Mouse (Mus musculus): Measurements from ENCODE around the gene Tmem88b. TPM values are rescaled to one million over a fixed set of nuclear protein-coding genes. Genes with fewer than 3 reads are reported as not detected.
A peak's percentile ranks its signal among the peaks of the same experiment; 100 is the strongest.
"Not testable (repeated sequence)": the region's sequence is repeated elsewhere in the genome, so short reads cannot be mapped to it uniquely, and the experiment has no call there.

The Tmem88b gene
- polyA plus RNA-seq, 1 experiment from 2014 or later, result 0.25 TPM

GRCm38 (mm10) chr4:155740681-155741080 lies 45.0 kb downstream of the Tmem88b start:
- not testable (repeated sequence) for DNase-seq (ENCODE audit: low spot score); H3K4me3 ChIP-seq (ENCODE audit: low read depth, low read length); H3K4me2 ChIP-seq; H3K27me3 ChIP-seq (replicated peaks; ENCODE audit: control insufficient read depth, insufficient read depth, low read length); H3K27ac ChIP-seq (ENCODE audit: low read depth, low read length); H3K4me1 ChIP-seq (replicated peaks; ENCODE audit: control insufficient read depth, insufficient read depth, low read length); H3K9me3 ChIP-seq (ENCODE audit: control insufficient read depth, low read length); H3K9ac ChIP-seq (ENCODE audit: low read depth, low read length); ATAC-seq (replicated peaks; ENCODE audit: low FRiP score)
- 90% methylated on average over 10 of the region's 10 CpGs for WGBS
- H3K36me3 ChIP-seq (ENCODE audit: control insufficient read depth, insufficient read depth, low read length), result peaks cover 33% of the 10 kb centered on the region

- Histone ChIP-seq H3K27me3 (replicated peaks; ENCODE audit: control insufficient read depth, insufficient read depth, low read length) (no peaks in the 10 kb centered on the region), H3K4me3 (ENCODE audit: low read depth, low read length) (no peak overlapping the region), H3K4me2 (no peak overlapping the region), H3K9me3 (ENCODE audit: control insufficient read depth, low read length) (no peaks in the 10 kb centered on the region), H3K36me3 (ENCODE audit: control insufficient read depth, insufficient read depth, low read length) (peaks cover 28% of the 10 kb centered on the region), H3K27ac (ENCODE audit: low read depth, low read length) (no peak overlapping the region), H3K9ac (ENCODE audit: low read depth, low read length) (no peak overlapping the region), H3K4me1 (replicated peaks; ENCODE audit: control insufficient read depth, insufficient read depth, low read length) (peaks cover 9% of the 10 kb centered on the region)
- 0 out of 2 replicates have a peak, but pooled peaks have one; percentile 5 for ATAC-seq (replicated peaks; ENCODE audit: low FRiP score)
- WGBS, result 83% methylated on average over 37 of the region's 37 CpGs
- no peak for DNase-seq (ENCODE audit: low spot score)
Measured at GRCm38 (mm10) chr4:155739741-155740636, 45.7 kb downstream of the Tmem88b start.

GRCm38 (mm10) chr4:155739152-155739551 lies 46.5 kb downstream of the Tmem88b start:
- Histone ChIP-seq H3K9ac (ENCODE audit: low read depth, low read length) (no peak overlapping the region), H3K27ac (ENCODE audit: low read depth, low read length) (no peak overlapping the region), H3K36me3 (ENCODE audit: control insufficient read depth, insufficient read depth, low read length) (peaks cover 25% of the 10 kb centered on the region), H3K9me3 (ENCODE audit: control insufficient read depth, low read length) (no peaks in the 10 kb centered on the region), H3K4me3 (ENCODE audit: low read depth, low read length) (no peak overlapping the region), H3K27me3 (replicated peaks; ENCODE audit: control insufficient read depth, insufficient read depth, low read length) (no peaks in the 10 kb centered on the region), H3K4me1 (replicated peaks; ENCODE audit: control insufficient read depth, insufficient read depth, low read length) (peaks cover 9% of the 10 kb centered on the region), H3K4me2 (no peak overlapping the region)
- no peak for DNase-seq (ENCODE audit: low spot score)
- no peak for ATAC-seq (replicated peaks; ENCODE audit: low FRiP score)
- WGBS, result 81% methylated on average over 6 of the region's 6 CpGs

- DNase-seq (ENCODE audit: low spot score), result no peak
- no peaks in the 10 kb centered on the region for H3K27me3 ChIP-seq (replicated peaks; ENCODE audit: control insufficient read depth, insufficient read depth, low read length)
- H3K4me3 ChIP-seq (ENCODE audit: low read depth, low read length), result no peak overlapping the region
- H3K4me2 ChIP-seq, result no peak overlapping the region
- H3K9ac ChIP-seq (ENCODE audit: low read depth, low read length), result no peak overlapping the region
- WGBS, result 64% methylated on average over 8 of the region's 8 CpGs
- no peak for ATAC-seq (replicated peaks; ENCODE audit: low FRiP score)
- H3K27ac ChIP-seq (ENCODE audit: low read depth, low read length), result no peak overlapping the region
- no peaks in the 10 kb centered on the region for H3K9me3 ChIP-seq (ENCODE audit: control insufficient read depth, low read length)
- peaks cover 25% of the 10 kb centered on the region for H3K36me3 ChIP-seq (ENCODE audit: control insufficient read depth, insufficient read depth, low read length)
- H3K4me1 ChIP-seq (replicated peaks; ENCODE audit: control insufficient read depth, insufficient read depth, low read length), result peaks cover 16% of the 10 kb centered on the region
Measured at GRCm38 (mm10) chr4:155738262-155738661, 47.4 kb downstream of the Tmem88b start.

- no peaks in the 10 kb centered on the region for H3K9me3 ChIP-seq (ENCODE audit: control insufficient read depth, low read length)
- ATAC-seq (replicated peaks; ENCODE audit: low FRiP score) (no peak), DNase-seq (ENCODE audit: low spot score) (no peak)
- H3K9ac ChIP-seq (ENCODE audit: low read depth, low read length), result 0 out of 2 replicates have a peak overlapping the region, but pooled peaks have one; percentile 30
- H3K4me2 ChIP-seq, result no peak overlapping the region
- no peaks in the 10 kb centered on the region for H3K27me3 ChIP-seq (replicated peaks; ENCODE audit: control insufficient read depth, insufficient read depth, low read length)
- peaks cover 21% of the 10 kb centered on the region for H3K36me3 ChIP-seq (ENCODE audit: control insufficient read depth, insufficient read depth, low read length)
- peak overlapping the region; percentile 76; the same call in 1 of the 2 replicates for H3K4me3 ChIP-seq (ENCODE audit: low read depth, low read length)
- H3K4me1 ChIP-seq (replicated peaks; ENCODE audit: control insufficient read depth, insufficient read depth, low read length), result peaks cover 16% of the 10 kb centered on the region
- H3K27ac ChIP-seq (ENCODE audit: low read depth, low read length), result no peak overlapping the region
- 91% methylated on average over 5 of the region's 5 CpGs for WGBS
Measured at GRCm38 (mm10) chr4:155736421-155736820, 49.3 kb downstream of the Tmem88b start.

- DNase-seq (ENCODE audit: low spot score) (no peak), ATAC-seq (replicated peaks; ENCODE audit: low FRiP score) (no peak)
- Histone ChIP-seq H3K4me1 (replicated peaks; ENCODE audit: control insufficient read depth, insufficient read depth, low read length) (peaks cover 16% of the 10 kb centered on the region), H3K4me3 (ENCODE audit: low read depth, low read length) (peak overlapping the region; percentile 76), H3K36me3 (ENCODE audit: control insufficient read depth, insufficient read depth, low read length) (peaks cover 17% of the 10 kb centered on the region; the same call in 1 of the 2 replicates), H3K4me2 (peak overlapping the region; percentile 97), H3K9me3 (ENCODE audit: control insufficient read depth, low read length) (no peaks in the 10 kb centered on the region), H3K9ac (ENCODE audit: low read depth, low read length) (peak overlapping the region; percentile 66), H3K27me3 (replicated peaks; ENCODE audit: control insufficient read depth, insufficient read depth, low read length) (no peaks in the 10 kb centered on the region), H3K27ac (ENCODE audit: low read depth, low read length) (no peak overlapping the region)
- 71% methylated on average over 5 of the region's 5 CpGs for WGBS
Measured at GRCm38 (mm10) chr4:155735788-155736187, 49.9 kb downstream of the Tmem88b start.

GRCm38 (mm10) chr4:155734951-155735702 lies 50.5 kb downstream of the Tmem88b start:
- H3K4me2 ChIP-seq, result peak overlapping the region; percentile 97
- H3K27me3 ChIP-seq (replicated peaks; ENCODE audit: control insufficient read depth, insufficient read depth, low read length), result no peaks in the 10 kb centered on the region
- no peaks in the 10 kb centered on the region for H3K9me3 ChIP-seq (ENCODE audit: control insufficient read depth, low read length)
- WGBS, result 2% methylated on average over 60 of the region's 79 CpGs
- peak overlapping the region; percentile 60; the same call in 1 of the 2 replicates for H3K27ac ChIP-seq (ENCODE audit: low read depth, low read length)
- peak overlapping the region; percentile 76 for H3K4me3 ChIP-seq (ENCODE audit: low read depth, low read length)
- H3K36me3 ChIP-seq (ENCODE audit: control insufficient read depth, insufficient read depth, low read length), result peaks cover 11% of the 10 kb centered on the region; the same call in 1 of the 2 replicates
- H3K9ac ChIP-seq (ENCODE audit: low read depth, low read length), result peak overlapping the region; percentile 66
- peak; percentile 74 for ATAC-seq (replicated peaks; ENCODE audit: low FRiP score)
- DNase-seq (ENCODE audit: low spot score), result peak; percentile 54
- peaks cover 16% of the 10 kb centered on the region for H3K4me1 ChIP-seq (replicated peaks; ENCODE audit: control insufficient read depth, insufficient read depth, low read length)

- H3K27ac ChIP-seq (ENCODE audit: low read depth, low read length), result peak within 1 kb of the TSS; percentile 60; the same call in 1 of the 2 replicates
- H3K4me3 ChIP-seq (ENCODE audit: low read depth, low read length), result peak within 1 kb of the TSS; percentile 76
- peaks cover 16% of the 10 kb centered on the region for H3K4me1 ChIP-seq (replicated peaks; ENCODE audit: control insufficient read depth, insufficient read depth, low read length)
- DNase-seq (ENCODE audit: low spot score), result peak; percentile 85
- no peaks in the 10 kb centered on the region for H3K27me3 ChIP-seq (replicated peaks; ENCODE audit: control insufficient read depth, insufficient read depth, low read length)
- peak within 1 kb of the TSS; percentile 97 for H3K4me2 ChIP-seq
- ATAC-seq (replicated peaks; ENCODE audit: low FRiP score), result peak; percentile 88
- peaks cover 6% of the 10 kb centered on the region; the same call in 1 of the 2 replicates for H3K36me3 ChIP-seq (ENCODE audit: control insufficient read depth, insufficient read depth, low read length)
- peak within 1 kb of the TSS; percentile 66 for H3K9ac ChIP-seq (ENCODE audit: low read depth, low read length)
- no peaks in the 10 kb centered on the region for H3K9me3 ChIP-seq (ENCODE audit: control insufficient read depth, low read length)
- under 1% methylated on average over 30 of the region's 35 CpGs for WGBS
Measured at GRCm38 (mm10) chr4:155734350-155734941, 51.2 kb downstream of the Tmem88b start, which contains the start of gene Tmem240. Tmem240 (plus strand) TSS chr4:155734800.
